Mouse (Mus musculus): ENCODE data around the gene Hdgf. TPM values are rescaled to one million over a fixed set of nuclear protein-coding genes. Genes with fewer than 3 reads are reported as not detected.
A peak's percentile ranks its signal among the peaks of the same experiment; 100 is the strongest.

Gene Hdgf
- polyA plus RNA-seq, 1 experiment from 2014 or later = 234 TPM

GRCm38 (mm10) chr3:87944838-87945600, 38.9 kb downstream of the Hdgf start:
- DNase-seq (ENCODE audit: low spot score) = no peak

- no peak for DNase-seq (ENCODE audit: low spot score)
Measured at GRCm38 (mm10) chr3:87945781-87946540, 39.8 kb downstream of the Hdgf start.

- no peak for DNase-seq (ENCODE audit: low spot score)
Measured at GRCm38 (mm10) chr3:87946541-87946860, 40.4 kb downstream of the Hdgf start.

DNA sequence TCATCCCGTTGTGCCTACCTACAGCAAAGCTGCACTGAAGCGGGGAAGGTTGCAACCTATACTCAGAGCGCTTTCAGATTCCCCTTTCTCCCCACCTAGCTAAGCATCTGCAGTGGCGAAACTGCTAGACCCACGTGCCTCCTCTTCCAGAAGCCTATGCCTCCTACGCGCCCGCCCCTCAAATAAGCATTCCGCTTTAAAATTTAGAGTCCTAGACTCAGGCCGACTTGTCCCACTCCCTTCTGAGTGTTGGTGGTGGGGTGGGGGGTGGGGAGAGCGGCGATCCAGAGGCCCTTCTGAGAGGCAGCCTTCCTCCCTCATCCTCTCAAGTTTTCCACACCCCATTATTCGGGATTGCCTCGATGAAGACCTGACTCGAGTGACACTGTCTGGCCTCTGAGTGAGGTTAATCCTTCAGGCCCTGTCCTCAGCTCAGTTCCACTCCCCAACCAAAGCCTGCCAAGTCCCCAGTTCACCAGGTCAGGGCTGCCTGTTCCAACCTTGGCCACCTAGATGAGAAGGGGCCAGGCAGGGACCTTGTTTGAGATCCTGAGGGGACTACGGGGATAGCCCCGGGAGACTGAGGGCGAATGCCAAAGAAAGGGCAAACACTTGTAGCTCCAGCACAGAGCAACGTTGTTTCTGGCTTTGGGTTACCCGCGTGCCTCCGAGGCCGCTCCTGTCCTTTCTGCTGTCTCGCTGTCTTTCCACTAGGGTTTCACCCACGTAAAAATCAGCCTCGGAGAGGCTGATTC, 41.1 kb downstream of the Hdgf start:
- no peak for DNase-seq (ENCODE audit: low spot score)

DNA sequence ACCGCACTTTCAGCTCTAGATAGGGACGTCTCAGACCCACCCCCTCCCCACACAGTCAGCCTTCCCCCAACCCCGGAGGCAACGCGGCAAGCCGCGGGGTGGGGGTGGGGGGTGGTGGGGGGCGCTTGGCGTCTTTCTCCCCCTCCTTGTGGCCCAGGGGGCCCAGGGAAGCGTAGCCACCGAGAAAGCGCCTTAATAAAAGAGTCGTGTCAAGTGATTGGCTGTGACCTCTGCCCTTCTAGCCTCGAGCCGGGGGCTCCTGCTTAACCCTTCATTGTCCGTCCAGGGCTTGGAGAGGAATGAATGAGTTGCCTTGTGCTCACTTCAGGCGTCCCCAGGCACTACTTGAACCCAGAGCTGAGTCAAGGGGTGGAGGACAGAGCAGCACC, 41.7 kb downstream of the Hdgf start:
- DNase-seq (ENCODE audit: low spot score) = no peak

DNA sequence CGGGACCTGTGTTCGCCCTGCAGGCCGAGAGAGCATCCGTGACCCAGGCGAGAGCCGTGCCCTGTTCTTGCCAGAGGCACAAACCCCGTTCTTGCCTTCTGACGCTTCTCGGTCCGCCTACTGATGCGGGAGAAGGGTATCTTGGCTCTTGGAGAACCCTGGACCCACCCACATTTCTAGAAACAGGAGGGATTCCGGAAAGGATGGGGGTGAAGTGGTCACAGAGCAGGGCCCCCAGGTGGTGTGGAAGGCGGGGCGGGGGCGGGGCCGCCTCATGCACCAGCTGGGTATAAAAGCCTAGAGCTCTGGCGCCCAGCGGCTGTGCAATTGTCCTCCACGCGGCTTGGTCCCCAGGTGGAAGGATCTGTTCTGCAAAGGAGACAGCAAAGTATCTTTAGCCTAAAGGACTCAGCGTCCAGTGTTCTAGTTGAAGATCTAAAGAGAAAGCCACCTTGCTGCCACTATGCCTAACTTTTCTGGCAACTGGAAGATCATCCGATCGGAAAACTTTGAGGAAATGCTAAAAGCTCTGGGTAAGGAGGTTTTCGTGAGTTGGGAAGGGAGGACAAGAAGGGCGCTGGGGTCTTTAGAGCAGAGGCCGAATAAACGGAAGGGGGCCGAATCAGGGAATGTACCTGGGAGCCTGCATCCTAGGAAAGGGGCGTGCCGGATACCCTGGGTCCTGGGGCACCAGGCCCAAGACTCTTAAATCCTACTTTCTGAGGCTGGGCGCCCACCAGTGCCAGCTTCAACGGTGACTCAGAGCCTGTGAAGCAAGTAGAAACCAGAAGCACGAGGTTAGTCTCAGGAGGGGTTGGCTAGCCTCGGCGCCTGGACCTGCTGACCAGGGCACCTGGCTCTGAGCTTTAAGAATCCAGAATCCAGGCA, 42.5 kb downstream of the Hdgf start, which contains the start of gene Crabp2:
Gene Crabp2, plus strand, starts transcription at position 289 of the 888 bp plus-strand sequence.
- DNase-seq (ENCODE audit: low spot score) = no peak

DNA sequence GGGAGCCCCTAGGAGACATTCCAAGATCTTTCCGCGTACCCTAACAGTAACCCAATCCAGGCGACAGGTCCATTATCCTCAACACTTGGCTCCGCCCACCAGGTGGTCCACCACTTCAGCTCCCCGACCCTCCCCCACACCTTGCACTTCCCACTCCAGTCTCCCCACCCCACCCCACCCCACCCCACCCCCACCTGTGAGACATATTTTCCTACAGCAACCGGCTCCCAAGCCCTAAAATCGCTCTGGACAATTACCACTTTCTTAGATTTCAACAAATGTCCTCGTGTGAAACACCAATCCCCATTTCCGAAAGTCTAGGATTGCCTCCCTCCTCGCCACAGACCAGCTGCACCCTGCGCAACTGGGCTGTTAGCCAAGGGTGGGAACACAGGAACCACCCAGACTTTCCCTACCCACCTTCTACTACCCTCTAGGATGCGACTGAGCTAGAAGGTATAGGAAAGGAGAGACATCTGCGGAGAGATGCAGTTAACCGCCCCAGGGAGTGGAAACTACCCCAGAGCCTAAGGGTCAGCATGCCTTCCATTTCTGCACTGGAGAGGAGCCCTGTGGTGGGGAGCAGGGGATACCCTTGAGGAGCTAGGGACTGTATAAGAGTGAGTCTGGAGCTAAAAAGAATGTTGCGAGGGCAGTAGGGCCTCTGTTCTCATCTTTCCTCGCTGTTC, 43.3 kb downstream of the Hdgf start:
- no peak for DNase-seq (ENCODE audit: low spot score)

DNA sequence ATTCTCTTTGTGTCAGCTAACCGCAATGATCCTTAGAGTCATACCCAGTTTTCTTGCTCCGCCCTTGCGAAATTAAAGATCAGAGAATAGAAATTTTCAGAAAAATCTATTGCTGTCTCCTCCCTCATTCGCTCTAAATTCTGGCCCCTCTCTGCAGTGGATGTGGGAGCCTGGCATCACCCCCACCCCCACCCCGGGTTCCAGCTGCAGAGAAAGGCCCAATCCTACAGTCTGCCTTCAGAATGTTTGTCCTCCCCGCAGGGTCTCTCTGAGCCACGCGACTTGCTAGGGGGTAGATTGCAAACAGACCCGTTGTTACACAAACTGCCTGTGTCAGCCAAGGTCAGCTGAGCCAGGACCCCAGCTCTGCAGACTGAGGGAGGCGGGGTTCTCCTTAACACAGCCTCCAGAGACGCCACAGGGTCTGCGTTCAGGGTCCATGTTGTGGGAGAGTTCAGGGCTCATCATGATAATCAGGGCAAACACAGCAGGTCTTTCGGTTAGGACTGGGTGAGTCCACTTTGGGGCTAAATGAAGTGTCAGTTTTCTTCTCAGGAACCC, 43.9 kb downstream of the Hdgf start:
- DNase-seq (ENCODE audit: low spot score) = no peak

GRCm38 (mm10) chr3:87951946-87952345, 45.8 kb downstream of the Hdgf start:
- DNase-seq (ENCODE audit: low spot score) = no peak

DNA sequence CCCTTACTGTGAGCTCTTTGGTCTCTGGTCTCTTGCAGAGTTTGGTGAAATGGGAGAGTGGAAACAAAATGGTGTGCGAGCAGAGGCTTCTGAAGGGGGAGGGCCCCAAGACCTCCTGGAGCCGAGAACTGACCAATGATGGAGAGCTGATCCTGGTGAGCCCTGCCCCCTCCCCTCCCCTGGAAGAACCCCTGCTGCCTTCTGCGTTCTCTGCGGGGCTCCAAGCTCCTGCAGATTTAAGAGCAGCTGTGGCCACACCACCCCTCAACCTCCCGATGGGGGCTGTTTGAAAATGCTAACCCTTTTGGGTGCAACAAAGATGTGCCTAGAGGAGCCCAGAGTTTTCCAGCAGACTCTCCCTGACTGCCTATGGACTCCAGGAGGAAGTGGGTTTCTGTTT, 46.3 kb downstream of the Hdgf start:
- DNase-seq (ENCODE audit: low spot score) = no peak

GRCm38 (mm10) chr3:87958056-87958455, 51.9 kb downstream of the Hdgf start:
- DNase-seq (ENCODE audit: low spot score) = no peak

GRCm38 (mm10) chr3:87958476-87958875, 52.4 kb downstream of the Hdgf start:
- DNase-seq (ENCODE audit: low spot score) = no peak

GRCm38 (mm10) chr3:87958967-87959366, 52.8 kb downstream of the Hdgf start:
- no peak for DNase-seq (ENCODE audit: low spot score)

- no peak for DNase-seq (ENCODE audit: low spot score)
Measured at GRCm38 (mm10) chr3:87959371-87959770, 53.2 kb downstream of the Hdgf start.

- DNase-seq (ENCODE audit: low spot score) = no peak
Measured at GRCm38 (mm10) chr3:87960191-87960585, 54.1 kb downstream of the Hdgf start.

DNA sequence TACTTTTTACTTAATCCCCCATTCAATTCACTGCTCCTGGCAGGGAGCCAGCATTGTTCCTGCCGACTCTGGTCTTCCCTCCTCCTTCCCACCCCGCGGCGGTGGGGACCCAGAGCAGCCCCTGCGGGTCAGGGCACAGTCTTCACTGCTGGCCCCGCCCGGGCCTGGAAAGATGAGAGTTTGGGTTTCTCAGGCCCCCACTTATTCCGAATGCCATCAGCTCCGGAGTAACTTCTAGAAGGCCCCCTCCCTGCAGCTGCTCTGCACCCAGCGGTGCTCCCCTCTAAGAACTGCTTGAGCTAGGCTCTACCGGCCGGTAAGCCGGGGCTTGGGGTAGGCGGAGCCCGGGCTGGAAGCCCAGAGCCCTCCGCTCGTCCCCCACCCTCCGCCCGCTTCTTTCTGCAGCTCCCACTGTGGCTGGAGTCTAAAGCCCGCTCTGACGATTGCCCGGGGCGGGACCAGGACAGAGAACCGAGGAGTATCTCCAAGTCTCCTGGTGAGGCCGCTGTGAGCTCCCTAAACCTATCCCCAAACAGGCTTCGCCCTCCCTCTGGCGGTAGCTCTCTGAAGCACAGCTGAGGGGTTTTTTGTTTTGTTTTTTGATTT, 54.6 kb downstream of the Hdgf start:
- peak; percentile 78 for DNase-seq (ENCODE audit: low spot score)
